Mouse (Mus musculus) brain, adult 10 weeks (tissue): ENCODE measurements around the gene Olfr417. TPM values are rescaled to one million over a fixed set of nuclear protein-coding genes. Genes with fewer than 3 reads are reported as not detected.

ENCODE experiments used
- polyA plus RNA-seq: library from polyadenylated mRNA; stranded (reverse); fragments of 350-450 nt; fragmentation: Illumina TruSeq; extraction: RNeasy Lipid Tissue Mini Kit (QIAGEN cat#74804); gene quantifications from one replicate; pipeline ENCODE4 v1.2.3, GENCODE M21; 2015; ENCODE audit warnings: low read depth, low replicate concordance

Olfr417 gene
- polyA plus RNA-seq, result not detected

GRCm38 (mm10) chr1:174364882-174365451, at the start of gene Olfr417:
Gene Olfr417, plus strand, starts transcription at chr1:174365122.

GRCm38 (mm10) chr1:174330218-174330617, 34.7 kb upstream of the Olfr417 start, which contains the start of gene Mptx1:
Gene Mptx1, plus strand, starts transcription at chr1:174330518.

GRCm38 (mm10) chr1:174390746-174391145, 25.8 kb downstream of the Olfr417 start, which contains the start of gene Olfr248:
Gene Olfr248, plus strand, starts transcription at chr1:174391046.

GRCm38 (mm10) chr1:174423764-174424163, 58.8 kb downstream of the Olfr417 start, which contains the start of gene Olfr414:
Gene Olfr414, plus strand, starts transcription at chr1:174424064.

Other genes with a start within 250 kb of the Olfr417 start
- gene Olfr231, start 244.0 kb upstream of the Olfr417 start, polyA plus RNA-seq, result not detected
- gene Olfr424, start 233.6 kb upstream of the Olfr417 start, polyA plus RNA-seq, result not detected
- not detected for gene Olfr420, start 209.5 kb upstream of the Olfr417 start, polyA plus RNA-seq
- gene Spta1, start 192.3 kb upstream of the Olfr417 start, polyA plus RNA-seq, result not detected
- gene Olfr419, start 113.1 kb upstream of the Olfr417 start, polyA plus RNA-seq, result not detected
- gene Mptx1, start 34.6 kb upstream of the Olfr417 start, polyA plus RNA-seq, result not detected
- gene Olfr248, start 25.9 kb downstream of the Olfr417 start, polyA plus RNA-seq, result not detected
- gene Olfr414, start 58.9 kb downstream of the Olfr417 start, polyA plus RNA-seq, result not detected
- not detected for gene Olfr220, start 77.0 kb downstream of the Olfr417 start, polyA plus RNA-seq
- 28.1 TPM for gene Fmn2, start 136.7 kb downstream of the Olfr417 start, polyA plus RNA-seq